Mouse (Mus musculus) bone marrow, adult 2 months (tissue): ENCODE measurements around the gene 2510009E07Rik. TPM values are rescaled to one million over a fixed set of nuclear protein-coding genes. Genes with fewer than 3 reads are reported as not detected.

Source experiments
- H3K27ac ChIP-seq: fragments of 200-500 bp; 2 replicates; pipeline ENCODE4 v1.5.1; 2012; ENCODE audit warnings: low read depth, mild to moderate bottlenecking, control low read depth, inconsistent platforms, low read length; ENCODE audit not compliant: control insufficient read depth, poor library complexity, insufficient read depth
- H3K4me1 ChIP-seq: fragments of 200-500 bp; 2 replicates; pipeline ENCODE4 v1.6.1; 2011; ENCODE audit warnings: low read length; ENCODE audit not compliant: control insufficient read depth, insufficient read depth
- H3K4me3 ChIP-seq: fragments of 200-500 bp; replicated peaks from 2 replicates; pipeline ENCODE3; 2011; ENCODE audit warnings: mild to moderate bottlenecking, low read depth, low read length, control low read depth; ENCODE audit not compliant: control insufficient read depth
- CTCF ChIP-seq: fragments of 200-500 bp; IDR thresholded peaks from 2 replicates; pipeline ENCODE4 v1.5.1; 2011; ENCODE audit warnings: low read length, control low read depth; ENCODE audit not compliant: control insufficient read depth, insufficient read depth
- POLR2A ChIP-seq: fragments of 200-500 bp; IDR thresholded peaks from 2 replicates; pipeline ENCODE4 v1.6.1; 2011; ENCODE audit warnings: low read depth, mild to moderate bottlenecking, control low read depth, low read length, borderline replicate concordance; ENCODE audit not compliant: control insufficient read depth
- WGBS: fragments of 180-500 bp; shearing (Covaris S2); methylation state at CpG from one replicate; pipeline ENCODE4 v1.1.7; 2018; 5-methylcytosine and 5-hydroxymethylcytosine counted together
- polyA plus RNA-seq: library from polyadenylated mRNA; stranded (reverse); fragments of >200 nt; gene quantifications from 2 replicates; pipeline ENCODE4 v1.2.4, GENCODE M21; 2011; ENCODE audit warnings: low replicate concordance; ENCODE audit not compliant: missing spikeins, insufficient read depth, insufficient read length

2510009E07Rik gene
- polyA plus RNA-seq, 1 experiment, result 3.9 TPM

- H3K4me1 ChIP-seq, result no peaks in the 10 kb centered on the region
- H3K4me3 ChIP-seq, result no peak overlapping the region
- no peak overlapping the region for H3K27ac ChIP-seq
- TF ChIP-seq POLR2A (no peak), CTCF (no peak)
- 45% methylated on average over 7 of the region's 7 CpGs for WGBS
Observed at GRCm38 (mm10) chr16:21719770-21720169, 25.3 kb upstream of the 2510009E07Rik start.

DNA sequence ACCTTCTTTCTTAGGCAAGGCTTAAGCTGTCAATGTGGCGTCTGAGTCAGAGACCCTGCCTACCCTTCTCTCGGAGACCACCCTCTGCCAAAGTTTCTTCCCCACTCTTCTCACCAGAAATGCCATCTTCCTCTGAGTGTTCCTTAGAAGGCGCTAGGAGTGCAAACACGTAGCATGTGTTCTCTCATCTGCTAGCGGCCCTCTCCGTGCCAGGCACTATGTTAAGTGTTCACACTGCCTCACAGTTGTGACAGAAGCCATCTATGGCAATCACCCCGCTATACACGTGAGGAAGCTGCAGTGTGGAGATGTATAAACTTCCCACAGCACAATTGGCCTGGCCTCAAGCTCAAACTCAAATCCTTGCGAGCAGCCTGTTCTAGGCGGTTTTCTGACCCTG is 20.1 kb upstream of the 2510009E07Rik start:
- Histone ChIP-seq H3K4me1 (no peaks in the 10 kb centered on the region), H3K4me3 (no peak overlapping the region), H3K27ac (no peak overlapping the region)
- TF ChIP-seq POLR2A, result no peak
- TF ChIP-seq CTCF, result no peak
- WGBS, result 83% methylated on average over 10 of the region's 10 CpGs

DNA sequence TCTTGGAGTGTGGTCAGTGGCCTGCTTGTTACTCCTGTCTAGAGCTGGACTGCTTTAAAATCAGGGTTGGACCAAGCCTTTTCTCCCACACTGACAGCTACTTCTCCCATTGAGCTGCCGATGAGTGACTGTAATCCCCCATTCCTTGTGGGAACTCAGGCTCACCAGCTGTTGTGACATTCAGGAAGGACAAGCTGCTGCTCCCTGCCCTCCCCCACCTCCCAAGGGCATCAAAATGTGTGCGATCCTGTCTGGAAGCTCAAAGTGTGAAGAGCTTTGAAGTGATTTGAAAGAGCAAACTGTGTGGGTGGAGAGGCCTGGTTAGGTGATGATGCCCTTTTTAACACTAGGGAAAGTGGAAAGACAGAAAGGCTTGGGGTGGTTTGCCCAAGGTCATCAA is 15.9 kb upstream of the 2510009E07Rik start:
- Histone ChIP-seq H3K4me1 (no peaks in the 10 kb centered on the region), H3K4me3 (no peak overlapping the region), H3K27ac (no peak overlapping the region)
- whole genome bisulfite sequencing, result 60% methylated on average over 2 of the region's 2 CpGs
- TF ChIP-seq CTCF, result no peak
- no peak for TF ChIP-seq POLR2A

- TF ChIP-seq CTCF (no peak), POLR2A (no peak)
- 51% methylated on average over 5 of the region's 5 CpGs for WGBS
Observed at GRCm38 (mm10) chr16:21704691-21705090, 10.2 kb upstream of the 2510009E07Rik start.

DNA sequence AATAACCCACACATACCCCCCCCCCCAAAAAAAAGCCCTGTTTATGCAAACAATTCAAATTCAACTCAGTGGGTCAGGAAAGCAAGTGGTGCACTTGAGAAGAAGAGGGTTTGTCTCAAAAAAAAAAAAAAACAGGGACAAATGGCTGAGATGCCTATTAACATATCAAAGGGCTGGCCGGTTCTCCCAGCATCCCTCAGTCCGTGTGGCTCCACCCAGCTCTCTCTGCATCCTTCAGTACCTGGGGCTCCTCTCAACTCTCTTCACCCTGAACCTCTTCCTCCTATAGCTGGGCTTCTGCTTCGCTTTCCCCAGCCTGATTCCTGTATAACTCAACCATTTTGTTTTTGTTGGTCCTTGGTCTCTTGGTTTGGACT is 7.8 kb upstream of the 2510009E07Rik start:
- Histone ChIP-seq H3K4me1 (no peaks in the 10 kb centered on the region), H3K4me3 (no peak overlapping the region), H3K27ac (no peak overlapping the region)
- 51% methylated on average over 3 of the region's 3 CpGs for WGBS
- no peak for TF ChIP-seq CTCF
- no peak for TF ChIP-seq POLR2A

More at GRCm38 (mm10) chr16:21704691-21705090, 10.2 kb upstream of the 2510009E07Rik start:
- Histone ChIP-seq H3K27ac (no peak overlapping the region), H3K4me3 (no peak overlapping the region), H3K4me1 (no peaks in the 10 kb centered on the region)

- Histone ChIP-seq H3K4me3 (no peak overlapping the region), H3K4me1 (no peaks in the 10 kb centered on the region), H3K27ac (no peak overlapping the region)
- TF ChIP-seq POLR2A, result no peak
- no peak for TF ChIP-seq CTCF
- WGBS, result 64% methylated on average over 10 of the region's 10 CpGs
Observed at GRCm38 (mm10) chr16:21701611-21702313, 7.3 kb upstream of the 2510009E07Rik start.

GRCm38 (mm10) chr16:21698136-21698535 is 3.7 kb upstream of the 2510009E07Rik start:
- H3K27ac ChIP-seq, result no peak overlapping the region
- TF ChIP-seq POLR2A, result no peak
- no peak for TF ChIP-seq CTCF
- WGBS, result 53% methylated on average over 3 of the region's 3 CpGs
- H3K4me3 ChIP-seq, result no peak overlapping the region
- H3K4me1 ChIP-seq, result no peaks in the 10 kb centered on the region; the same call in 1 of the 2 replicates

DNA sequence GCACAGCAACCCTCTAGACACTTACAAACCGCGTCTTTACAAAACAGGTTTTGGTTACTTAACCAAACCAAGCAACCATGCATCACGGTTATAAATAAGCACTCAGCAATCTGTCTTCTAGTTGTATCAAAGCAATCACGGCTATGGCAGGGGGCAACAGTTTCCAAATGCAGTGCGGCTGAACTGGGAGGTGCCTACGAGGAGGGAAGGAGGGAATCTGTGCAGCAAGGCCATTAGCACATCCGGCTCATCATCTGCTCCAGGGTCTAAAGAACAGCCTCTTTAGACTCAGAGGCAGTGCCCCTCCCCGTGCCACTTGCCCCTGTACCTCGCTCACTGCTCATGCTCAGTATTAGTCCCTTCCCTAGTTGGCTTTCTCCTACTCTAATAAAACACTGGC is 2.5 kb upstream of the 2510009E07Rik start:
- Histone ChIP-seq H3K4me3 (no peak overlapping the region), H3K27ac (no peak overlapping the region), H3K4me1 (no peaks in the 10 kb centered on the region; the same call in 1 of the 2 replicates)
- TF ChIP-seq CTCF (no peak), POLR2A (no peak)
- 81% methylated on average over 9 of the region's 9 CpGs for WGBS

DNA sequence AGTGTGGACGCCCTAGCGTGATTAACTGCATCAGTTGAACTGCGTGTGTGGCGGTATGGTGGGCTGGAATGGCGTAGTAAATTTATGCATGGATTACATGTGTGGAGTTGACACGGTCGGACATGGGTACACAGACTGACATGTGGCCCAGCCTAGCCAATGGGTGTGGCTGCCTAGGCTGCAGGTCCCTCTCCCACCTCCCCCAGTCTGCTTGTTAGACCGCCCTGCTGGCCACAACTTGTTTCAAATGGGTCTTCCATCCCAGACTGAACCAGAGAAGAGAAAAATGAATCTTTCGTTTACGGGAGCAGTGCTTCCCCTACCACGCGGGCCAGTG is 745 bp upstream of the 2510009E07Rik start:
- Histone ChIP-seq H3K27ac (no peak overlapping the region), H3K4me1 (no peaks in the 10 kb centered on the region; the same call in 1 of the 2 replicates), H3K4me3 (no peak overlapping the region)
- 15% methylated on average over 12 of the region's 12 CpGs for WGBS
- TF ChIP-seq POLR2A (no peak), CTCF (no peak)

GRCm38 (mm10) chr16:21693981-21694462 is 443 bp downstream of the 2510009E07Rik start:
- TF ChIP-seq CTCF, result no peak
- no peak for TF ChIP-seq POLR2A
- Histone ChIP-seq H3K4me1 (no peaks in the 10 kb centered on the region; the same call in 1 of the 2 replicates), H3K27ac (peak overlapping the region; percentile 19; the same call in 1 of the 2 replicates), H3K4me3 (peak overlapping the region; percentile 55)
- under 1% methylated on average over 45 of the region's 45 CpGs for WGBS
